Mouse (Mus musculus) embryonic facial prominence, embryonic 15.5 days (tissue): ENCODE data around the gene Ager. TPM values are rescaled to one million over a fixed set of nuclear protein-coding genes. Genes with fewer than 3 reads are reported as not detected.

Source experiments
- ATAC-seq: fragments of 200-750 bp; cut with Nextera tagmentation; 2 replicates; pipeline ENCODE4 v1.8.0; 2017; ENCODE audit warnings: low read depth, moderate TSS enrichment; ENCODE audit not compliant: insufficient number of reproducible peaks, low FRiP score, low TSS enrichment
- H3K27ac ChIP-seq: fragments of 300-500 bp; sonication (generic); replicated peaks from 2 replicates; pipeline ENCODE4 v1.5.1; 2015; ENCODE audit warnings: mild to moderate bottlenecking, inconsistent platforms
- H3K27me3 ChIP-seq: fragments of 300-500 bp; sonication (generic); 2 replicates; pipeline ENCODE4 v1.6.1; 2015; ENCODE audit warnings: inconsistent platforms
- H3K36me3 ChIP-seq: fragments of 300-500 bp; sonication (generic); 2 replicates; pipeline ENCODE4 v1.6.1; 2015; ENCODE audit warnings: mild to moderate bottlenecking, inconsistent platforms
- H3K4me1 ChIP-seq: fragments of 300-500 bp; sonication (generic); 2 replicates; pipeline ENCODE4 v1.6.1; 2015; ENCODE audit warnings: inconsistent platforms
- H3K4me2 ChIP-seq: fragments of 300-500 bp; sonication (generic); replicated peaks from 2 replicates; pipeline ENCODE4 v1.6.1; 2015; ENCODE audit warnings: mild to moderate bottlenecking, inconsistent platforms
- H3K4me3 ChIP-seq: fragments of 300-500 bp; sonication (generic); replicated peaks from 2 replicates; pipeline ENCODE4 v1.5.1; 2015; ENCODE audit warnings: mild to moderate bottlenecking, inconsistent platforms
- H3K9ac ChIP-seq: fragments of 300-500 bp; sonication (generic); 2 replicates; pipeline ENCODE4 v1.6.1; 2015; ENCODE audit warnings: inconsistent platforms
- H3K9me3 ChIP-seq: fragments of 300-500 bp; sonication (generic); replicated peaks from 2 replicates; pipeline ENCODE4 v1.6.1; 2016; ENCODE audit warnings: inconsistent platforms
- WGBS: fragments of 180-500 bp; shearing (Covaris S2); methylation state at CpG from one replicate; pipeline ENCODE4 v1.1.7; 2015; 5-methylcytosine and 5-hydroxymethylcytosine counted together
- polyA plus RNA-seq: library from polyadenylated mRNA; unstranded; fragments of >200 nt; fragmentation: Nextera tagmentation; extraction: Ambion mirVana; gene quantifications from 2 replicates; pipeline ENCODE4 v1.2.1, GENCODE M21; 2015

Gene Ager
- polyA plus RNA-seq, 1 experiment from 2014 or later: 3.7 TPM

DNA sequence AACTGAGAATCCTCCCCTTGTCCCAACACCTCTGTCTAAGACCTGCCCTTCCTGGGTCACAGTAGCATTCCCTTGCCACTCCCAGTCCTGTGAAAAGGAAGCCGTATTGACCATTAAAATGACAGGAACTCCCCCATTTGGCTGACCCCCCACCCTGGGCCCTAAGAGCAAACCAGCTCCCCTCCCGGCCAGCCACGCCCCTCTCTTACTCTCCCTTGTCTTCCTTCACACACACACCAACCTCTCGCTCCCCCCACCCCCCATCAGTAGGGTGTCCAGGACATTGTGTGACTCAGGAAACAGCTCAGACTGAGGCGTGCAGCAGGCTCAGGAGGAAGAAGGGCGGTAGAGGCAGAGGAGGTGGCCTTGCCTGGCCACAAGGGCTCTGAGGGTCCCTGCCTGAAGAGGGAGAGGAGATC is 33.6 kb upstream of the Ager start, which contains the start of gene Notch4:
Notch4 (plus strand) TSS at position 266 of the 419 bp plus-strand sequence.
- WGBS: 13% methylated on average over 6 of the region's 6 CpGs
- no peak for ATAC-seq
- Histone ChIP-seq H3K36me3 (no peaks in the 10 kb centered on the region), H3K27ac (0 out of 2 replicates have a peak within 1 kb of the TSS, but pooled peaks have one; percentile 17), H3K4me2 (peak within 1 kb of the TSS; percentile 4; the same call in 1 of the 2 replicates), H3K27me3 (peaks cover 6% of the 10 kb centered on the region; the same call in 1 of the 2 replicates), H3K9me3 (no peaks in the 10 kb centered on the region), H3K9ac (no peak within 1 kb of the TSS), H3K4me1 (peaks cover 5% of the 10 kb centered on the region; the same call in 1 of the 2 replicates), H3K4me3 (no peak within 1 kb of the TSS; the same call in 1 of the 2 replicates)

DNA sequence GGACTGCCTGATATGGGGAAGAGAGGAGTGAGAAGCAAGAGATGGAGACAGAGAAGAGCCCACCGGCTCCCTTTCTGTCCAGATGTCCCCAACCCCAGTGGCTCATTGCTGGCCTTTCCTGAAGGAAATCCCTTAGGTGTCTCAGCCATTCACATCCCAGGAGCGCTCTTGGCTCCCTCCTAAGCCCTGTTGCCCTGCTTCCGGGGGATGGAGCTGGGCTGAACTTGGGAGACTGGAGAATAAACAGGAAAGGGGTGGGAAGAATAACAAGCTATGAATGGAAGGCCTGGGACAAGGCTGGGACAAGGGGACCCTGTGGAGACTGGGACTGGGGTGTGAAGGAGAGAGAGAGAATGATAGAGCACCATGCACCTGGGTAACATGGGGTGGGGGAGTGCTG is 32.9 kb upstream of the Ager start:
- Histone ChIP-seq H3K27me3 (peaks cover 6% of the 10 kb centered on the region; the same call in 1 of the 2 replicates), H3K4me2 (0 out of 2 replicates have a peak overlapping the region, but pooled peaks have one; percentile 4), H3K9me3 (no peaks in the 10 kb centered on the region), H3K4me1 (peaks cover 5% of the 10 kb centered on the region; the same call in 1 of the 2 replicates), H3K36me3 (no peaks in the 10 kb centered on the region), H3K27ac (0 out of 2 replicates have a peak overlapping the region, but pooled peaks have one; percentile 17), H3K9ac (no peak overlapping the region), H3K4me3 (no peak overlapping the region)
- 51% methylated on average over 3 of the region's 3 CpGs for WGBS
- no peak for ATAC-seq

DNA sequence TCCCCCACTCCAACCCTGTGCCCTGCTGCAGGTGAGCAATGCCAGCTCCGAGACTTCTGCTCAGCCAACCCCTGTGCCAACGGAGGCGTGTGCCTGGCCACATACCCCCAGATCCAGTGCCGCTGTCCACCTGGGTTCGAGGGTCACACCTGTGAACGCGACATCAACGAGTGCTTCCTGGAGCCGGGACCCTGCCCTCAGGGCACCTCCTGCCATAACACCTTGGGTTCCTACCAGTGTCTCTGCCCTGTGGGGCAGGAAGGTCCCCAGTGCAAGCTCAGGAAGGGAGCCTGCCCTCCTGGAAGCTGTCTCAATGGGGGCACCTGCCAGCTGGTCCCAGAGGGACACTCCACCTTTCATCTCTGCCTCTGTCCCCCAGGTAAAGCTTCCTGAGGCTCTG is 30.4 kb upstream of the Ager start:
- peaks cover 6% of the 10 kb centered on the region; the same call in 1 of the 2 replicates for H3K27me3 ChIP-seq
- H3K27ac ChIP-seq: no peak overlapping the region
- no peak for ATAC-seq
- WGBS: 64% methylated on average over 9 of the region's 9 CpGs
- no peak overlapping the region for H3K4me3 ChIP-seq
- H3K9me3 ChIP-seq: no peaks in the 10 kb centered on the region
- H3K9ac ChIP-seq: no peak overlapping the region
- H3K4me1 ChIP-seq: peaks cover 5% of the 10 kb centered on the region; the same call in 1 of the 2 replicates
- no peaks in the 10 kb centered on the region for H3K36me3 ChIP-seq
- H3K4me2 ChIP-seq: no peak overlapping the region

DNA sequence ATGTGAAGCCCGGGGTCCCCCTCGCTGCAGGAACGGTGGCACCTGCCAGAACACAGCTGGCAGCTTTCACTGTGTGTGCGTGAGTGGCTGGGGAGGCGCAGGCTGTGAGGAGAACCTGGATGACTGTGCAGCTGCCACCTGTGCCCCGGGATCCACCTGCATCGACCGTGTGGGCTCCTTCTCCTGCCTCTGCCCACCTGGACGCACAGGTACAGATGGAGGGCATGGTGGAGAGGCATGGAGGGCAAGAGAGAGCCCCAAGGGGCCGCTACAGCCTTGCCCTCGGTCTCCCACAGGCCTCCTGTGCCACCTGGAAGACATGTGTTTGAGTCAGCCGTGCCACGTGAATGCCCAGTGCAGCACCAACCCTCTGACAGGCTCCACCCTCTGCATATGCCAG is 29.2 kb upstream of the Ager start:
- Histone ChIP-seq H3K4me2 (no peak overlapping the region), H3K36me3 (no peaks in the 10 kb centered on the region), H3K4me3 (no peak overlapping the region), H3K27me3 (peaks cover 6% of the 10 kb centered on the region; the same call in 1 of the 2 replicates), H3K4me1 (peaks cover 5% of the 10 kb centered on the region; the same call in 1 of the 2 replicates), H3K9ac (no peak overlapping the region), H3K9me3 (no peaks in the 10 kb centered on the region), H3K27ac (no peak overlapping the region)
- WGBS: 78% methylated on average over 13 of the region's 13 CpGs
- no peak for ATAC-seq

DNA sequence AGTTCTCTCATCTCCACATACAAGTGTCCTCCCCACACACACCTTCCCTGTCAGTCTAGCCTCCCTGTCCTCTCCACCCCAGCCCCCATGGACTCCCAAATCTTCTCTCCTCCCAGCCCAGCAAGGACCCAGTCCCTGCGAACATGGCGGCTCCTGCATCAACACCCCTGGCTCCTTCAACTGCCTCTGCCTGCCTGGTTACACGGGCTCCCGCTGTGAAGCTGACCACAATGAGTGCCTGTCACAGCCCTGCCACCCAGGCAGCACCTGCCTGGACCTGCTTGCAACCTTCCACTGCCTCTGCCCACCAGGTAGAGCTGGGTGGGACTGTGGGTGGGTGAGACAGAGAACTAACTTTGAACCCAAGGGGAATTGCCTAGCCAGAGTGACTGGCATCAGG is 27.7 kb upstream of the Ager start:
- H3K27ac ChIP-seq: no peak overlapping the region
- H3K4me2 ChIP-seq: no peak overlapping the region
- H3K9me3 ChIP-seq: no peaks in the 10 kb centered on the region
- 64% methylated on average over 4 of the region's 4 CpGs for WGBS
- H3K4me3 ChIP-seq: no peak overlapping the region
- H3K4me1 ChIP-seq: no peaks in the 10 kb centered on the region
- H3K9ac ChIP-seq: no peak overlapping the region
- no peak for ATAC-seq
- H3K36me3 ChIP-seq: no peaks in the 10 kb centered on the region
- H3K27me3 ChIP-seq: peaks cover 6% of the 10 kb centered on the region; the same call in 1 of the 2 replicates

DNA sequence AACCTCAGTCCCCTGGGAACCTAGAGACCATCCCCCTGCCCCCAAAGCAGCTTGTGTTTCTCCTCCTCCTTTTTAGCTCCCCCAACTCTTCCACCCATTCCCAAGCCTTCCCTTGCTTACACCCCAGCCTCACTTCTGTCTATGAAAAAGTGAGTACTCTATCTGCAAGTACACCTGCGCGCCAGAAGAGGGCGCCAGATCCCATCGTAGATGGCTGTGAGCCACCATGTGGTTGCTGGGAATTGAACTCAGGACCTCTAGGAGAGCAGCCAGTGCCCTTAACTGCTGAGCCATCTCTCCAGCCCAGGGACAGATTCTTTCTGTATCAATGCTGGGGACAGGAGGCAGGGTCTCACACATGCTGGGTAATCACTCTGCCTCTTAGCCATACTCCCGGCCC is 25.8 kb upstream of the Ager start:
- no peak for ATAC-seq
- Histone ChIP-seq H3K9me3 (no peaks in the 10 kb centered on the region), H3K4me2 (no peak overlapping the region), H3K27me3 (peaks cover 6% of the 10 kb centered on the region; the same call in 1 of the 2 replicates), H3K36me3 (no peaks in the 10 kb centered on the region), H3K4me1 (no peaks in the 10 kb centered on the region), H3K27ac (no peak overlapping the region), H3K4me3 (no peak overlapping the region), H3K9ac (no peak overlapping the region)
- 12% methylated on average over 5 of the region's 5 CpGs for WGBS

DNA sequence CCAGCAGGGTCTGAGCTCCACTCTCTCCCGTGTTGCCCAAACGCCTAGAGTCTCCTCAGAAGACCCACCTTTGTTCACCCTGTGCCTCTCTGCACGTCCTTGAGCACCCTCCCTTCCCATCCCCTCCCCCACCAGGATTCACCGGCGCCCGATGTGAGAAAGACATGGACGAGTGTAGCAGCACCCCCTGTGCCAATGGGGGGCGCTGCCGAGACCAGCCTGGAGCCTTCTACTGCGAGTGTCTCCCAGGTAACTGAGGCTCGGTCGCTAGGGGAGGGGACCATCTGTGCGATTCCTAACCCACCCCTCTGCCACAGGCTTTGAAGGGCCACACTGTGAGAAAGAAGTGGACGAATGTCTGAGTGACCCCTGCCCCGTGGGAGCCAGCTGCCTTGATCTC is 25.3 kb upstream of the Ager start:
- Histone ChIP-seq H3K9me3 (no peaks in the 10 kb centered on the region), H3K9ac (no peak overlapping the region), H3K4me1 (no peaks in the 10 kb centered on the region), H3K4me3 (no peak overlapping the region), H3K27ac (no peak overlapping the region), H3K36me3 (no peaks in the 10 kb centered on the region), H3K27me3 (peaks cover 4% of the 10 kb centered on the region; the same call in 1 of the 2 replicates), H3K4me2 (no peak overlapping the region)
- 10% methylated on average over 15 of the region's 15 CpGs for WGBS
- ATAC-seq: no peak

DNA sequence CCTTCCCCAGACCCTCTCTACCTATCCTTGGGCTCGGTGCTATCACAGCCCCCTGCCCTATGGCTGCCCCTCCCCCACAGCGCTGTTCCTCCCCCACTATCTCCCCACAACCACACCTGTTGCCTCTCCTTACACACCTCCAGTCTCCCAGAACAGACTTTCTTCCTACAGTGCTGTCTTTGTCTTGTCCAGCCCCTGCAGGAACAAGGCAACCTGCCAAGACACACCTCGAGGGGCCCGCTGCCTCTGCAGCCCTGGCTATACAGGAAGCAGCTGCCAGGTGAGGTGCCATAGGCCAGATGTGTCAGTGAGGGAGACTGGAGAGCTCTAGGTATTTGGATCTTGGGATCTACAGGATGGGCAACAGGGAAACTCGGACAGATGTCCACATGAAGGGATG is 21.1 kb upstream of the Ager start:
- H3K36me3 ChIP-seq: no peaks in the 10 kb centered on the region
- 52% methylated on average over 5 of the region's 5 CpGs for WGBS
- no peaks in the 10 kb centered on the region for H3K4me1 ChIP-seq
- ATAC-seq: no peak
- H3K9me3 ChIP-seq: no peaks in the 10 kb centered on the region
- no peak overlapping the region for H3K9ac ChIP-seq
- no peak overlapping the region for H3K4me2 ChIP-seq
- no peak overlapping the region for H3K4me3 ChIP-seq
- H3K27ac ChIP-seq: no peak overlapping the region
- H3K27me3 ChIP-seq: no peaks in the 10 kb centered on the region

DNA sequence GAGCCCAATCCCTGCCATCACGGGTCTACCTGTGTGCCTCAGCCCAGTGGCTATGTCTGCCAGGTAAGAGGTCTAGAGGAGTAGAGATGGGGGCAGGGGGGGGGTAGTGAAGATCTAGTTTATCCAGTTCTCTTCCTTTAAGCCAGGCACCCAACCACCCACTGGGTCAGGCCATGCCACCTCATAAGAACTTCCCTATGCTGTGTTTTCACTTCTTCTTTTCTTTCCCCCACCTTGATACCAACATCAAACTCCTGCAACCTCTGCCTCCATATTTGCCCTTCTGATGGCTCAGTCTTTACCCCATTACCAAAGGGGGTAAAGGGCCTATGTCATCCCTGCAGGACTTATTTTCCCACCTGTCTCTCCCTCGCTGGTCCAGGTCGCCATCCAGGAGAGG is 19.6 kb upstream of the Ager start:
- Histone ChIP-seq H3K27me3 (no peaks in the 10 kb centered on the region), H3K4me2 (no peak overlapping the region), H3K4me1 (no peaks in the 10 kb centered on the region), H3K36me3 (no peaks in the 10 kb centered on the region), H3K27ac (no peak overlapping the region), H3K9me3 (no peaks in the 10 kb centered on the region), H3K4me3 (no peak overlapping the region), H3K9ac (no peak overlapping the region)
- no peak for ATAC-seq
- WGBS: 78% methylated on average over 3 of the region's 3 CpGs

DNA sequence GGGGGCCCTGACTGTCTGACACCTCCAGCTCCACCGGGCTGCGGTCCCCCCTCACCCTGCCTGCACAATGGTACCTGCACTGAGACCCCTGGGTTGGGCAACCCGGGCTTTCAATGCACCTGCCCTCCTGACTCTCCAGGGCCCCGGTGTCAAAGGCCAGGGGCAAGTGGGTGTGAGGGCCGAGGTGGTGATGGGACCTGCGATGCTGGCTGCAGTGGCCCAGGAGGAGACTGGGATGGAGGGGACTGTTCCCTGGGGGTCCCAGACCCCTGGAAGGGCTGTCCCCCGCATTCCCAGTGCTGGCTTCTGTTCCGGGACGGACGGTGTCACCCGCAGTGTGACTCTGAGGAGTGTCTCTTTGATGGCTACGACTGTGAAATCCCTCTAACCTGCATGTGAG is 15.1 kb upstream of the Ager start:
- Histone ChIP-seq H3K27ac (no peak overlapping the region), H3K4me1 (peaks cover 13% of the 10 kb centered on the region), H3K36me3 (no peaks in the 10 kb centered on the region), H3K9me3 (no peaks in the 10 kb centered on the region), H3K4me2 (no peak overlapping the region), H3K4me3 (no peak overlapping the region), H3K9ac (no peak overlapping the region), H3K27me3 (no peaks in the 10 kb centered on the region)
- no peak for ATAC-seq
- WGBS: 84% methylated on average over 12 of the region's 12 CpGs

DNA sequence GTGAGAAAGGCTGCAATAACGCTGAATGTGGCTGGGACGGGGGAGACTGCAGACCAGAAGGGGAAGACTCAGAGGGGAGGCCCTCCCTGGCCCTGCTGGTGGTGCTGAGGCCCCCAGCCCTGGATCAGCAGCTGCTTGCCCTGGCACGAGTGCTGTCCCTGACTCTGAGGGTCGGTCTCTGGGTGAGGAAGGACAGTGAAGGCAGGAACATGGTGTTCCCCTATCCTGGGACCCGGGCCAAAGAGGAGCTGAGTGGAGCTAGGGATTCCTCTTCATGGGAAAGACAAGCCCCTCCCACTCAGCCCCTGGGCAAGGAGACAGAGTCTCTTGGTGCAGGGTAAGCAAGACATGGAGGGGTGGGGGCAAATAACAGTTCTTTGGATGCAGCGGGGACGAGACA is 14.3 kb upstream of the Ager start:
- Histone ChIP-seq H3K4me1 (peaks cover 18% of the 10 kb centered on the region), H3K9ac (no peak overlapping the region), H3K27ac (no peak overlapping the region), H3K27me3 (no peaks in the 10 kb centered on the region), H3K9me3 (no peaks in the 10 kb centered on the region), H3K4me2 (no peak overlapping the region), H3K36me3 (no peaks in the 10 kb centered on the region), H3K4me3 (no peak overlapping the region)
- 40% methylated on average over 7 of the region's 7 CpGs for WGBS
- ATAC-seq: no peak

DNA sequence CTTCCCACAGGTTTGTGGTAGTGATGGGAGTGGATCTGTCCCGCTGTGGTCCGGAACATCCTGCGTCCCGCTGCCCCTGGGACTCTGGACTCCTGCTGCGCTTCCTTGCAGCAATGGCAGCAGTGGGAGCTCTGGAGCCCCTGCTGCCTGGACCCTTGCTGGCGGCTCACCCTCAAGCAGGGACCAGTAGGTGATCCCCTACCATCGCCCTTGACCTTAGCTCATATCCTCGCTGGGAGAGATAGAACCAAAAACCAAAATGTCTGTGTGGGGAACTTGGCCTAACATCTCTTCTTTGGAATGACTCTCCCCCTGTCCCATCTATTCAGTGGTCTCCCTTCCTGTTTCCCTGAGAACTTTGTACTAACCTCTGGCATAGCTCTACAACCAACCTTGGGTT is 13.8 kb upstream of the Ager start:
- Histone ChIP-seq H3K4me2 (no peak overlapping the region), H3K27me3 (no peaks in the 10 kb centered on the region), H3K27ac (no peak overlapping the region), H3K9ac (no peak overlapping the region), H3K4me3 (no peak overlapping the region), H3K4me1 (peaks cover 22% of the 10 kb centered on the region), H3K36me3 (no peaks in the 10 kb centered on the region), H3K9me3 (no peaks in the 10 kb centered on the region)
- no peak for ATAC-seq
- WGBS: 74% methylated on average over 8 of the region's 8 CpGs
